Mouse (Mus musculus): ENCODE measurements around the gene Map2k7. TPM values are rescaled to one million over a fixed set of nuclear protein-coding genes. Genes with fewer than 3 reads are reported as not detected.
"Not testable (repeated sequence)": the region's sequence is repeated elsewhere in the genome, so short reads cannot be mapped to it uniquely, and the experiment has no call there.

Map2k7 gene
- polyA plus RNA-seq, 1 experiment: 18.7 TPM

DNA sequence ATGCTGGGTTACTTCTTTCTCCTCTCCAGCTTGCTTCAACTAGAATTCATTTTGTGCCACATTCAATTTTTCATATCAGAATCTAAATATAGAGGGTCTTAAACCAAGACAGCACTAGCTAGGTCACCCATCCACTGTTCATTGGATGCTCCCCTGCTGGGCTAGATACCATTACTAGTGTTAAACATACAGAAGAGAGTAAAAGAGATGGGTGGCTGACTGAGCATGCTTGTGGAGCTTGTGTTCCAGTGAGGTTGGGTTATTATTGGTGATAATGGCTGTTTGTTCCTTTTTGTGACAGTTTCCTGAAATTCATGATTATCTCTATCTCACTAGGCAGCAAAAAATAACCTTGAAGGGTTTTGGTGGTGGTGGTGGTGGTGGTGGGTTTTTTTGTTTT is 16.5 kb upstream of the Map2k7 start:
- no peak for DNase-seq (ENCODE audit: low read depth, low spot score)

DNA sequence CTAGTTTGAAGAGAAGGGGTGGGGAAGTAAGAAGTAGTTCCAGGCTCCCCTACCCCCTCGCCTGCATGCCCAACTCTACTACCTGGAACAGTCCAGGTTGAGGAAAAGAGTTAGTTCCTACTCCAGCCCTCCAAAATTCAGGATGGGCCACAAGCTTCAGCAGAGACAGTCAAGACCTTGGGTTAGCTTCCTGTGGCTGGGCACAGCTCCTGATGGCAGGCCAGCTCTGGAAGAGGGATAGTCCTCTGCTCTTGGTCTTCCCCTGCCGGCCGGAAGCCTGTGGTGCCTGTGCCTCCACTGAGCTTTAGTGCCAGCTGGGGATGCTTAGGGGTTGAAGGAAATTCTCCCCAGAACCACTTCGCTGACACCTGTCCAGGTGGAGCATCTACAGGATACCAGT is 12.2 kb upstream of the Map2k7 start:
- no peak for DNase-seq (ENCODE audit: low read depth, low spot score)
- WGBS: 43% methylated on average over 4 of the region's 4 CpGs

DNA sequence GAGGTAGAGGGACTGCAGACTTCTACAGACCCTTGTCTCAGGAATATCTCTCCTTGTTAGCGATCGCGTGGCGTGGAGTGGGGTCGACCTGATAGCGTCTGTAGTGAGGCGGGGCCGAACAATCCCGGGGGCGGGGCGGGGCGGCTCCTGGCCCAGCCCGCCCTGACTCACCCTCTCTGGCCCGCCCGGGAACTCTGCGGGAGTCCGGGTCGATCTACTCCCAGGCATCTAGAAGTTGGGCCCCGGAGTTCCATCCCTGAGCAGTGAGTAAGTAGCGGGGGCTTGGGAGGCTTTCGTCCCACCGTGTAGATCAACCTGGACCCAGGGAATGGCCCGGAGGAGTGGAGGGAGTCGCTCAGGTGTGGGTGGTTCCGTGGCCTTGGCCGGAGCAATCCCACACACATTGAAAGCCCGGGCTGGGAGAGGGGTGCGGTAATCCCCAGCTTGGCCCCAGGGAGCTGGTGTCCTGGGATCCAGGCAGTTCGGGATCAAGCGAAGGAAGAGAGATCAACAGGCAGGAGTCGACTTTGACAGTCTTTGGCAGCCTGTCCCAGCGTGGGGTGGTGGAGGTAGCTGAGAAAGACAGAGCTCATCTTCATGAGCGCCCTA is 11.7 kb upstream of the Map2k7 start, which contains the start of gene Lrrc8e:
TSS of gene Lrrc8e (plus strand) at position 89 of the 609 bp plus-strand sequence.
- WGBS: 3% methylated on average over 33 of the region's 33 CpGs
- DNase-seq (ENCODE audit: low read depth, low spot score): no peak

DNA sequence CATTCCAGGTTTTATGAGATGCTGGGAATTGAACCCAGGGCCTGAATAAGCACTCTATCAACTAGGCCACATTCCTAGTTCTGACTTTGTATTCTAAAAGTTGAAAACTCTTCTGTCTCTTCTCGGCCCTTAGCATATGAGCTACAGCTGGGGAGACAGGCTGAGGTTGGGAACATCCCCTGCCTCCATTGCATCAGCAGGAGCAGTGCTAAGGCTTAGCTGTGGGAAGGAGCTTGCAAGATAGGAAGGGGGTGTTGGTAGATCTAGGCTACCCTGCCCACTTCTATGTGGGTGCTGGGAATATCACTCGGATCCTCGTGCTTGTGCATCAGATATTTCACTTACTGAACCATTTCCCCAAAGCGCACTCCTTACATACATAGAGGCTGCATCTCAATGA is 10.6 kb upstream of the Map2k7 start:
- WGBS: 96% methylated on average over 4 of the region's 4 CpGs
- no peak for DNase-seq (ENCODE audit: low read depth, low spot score)

DNA sequence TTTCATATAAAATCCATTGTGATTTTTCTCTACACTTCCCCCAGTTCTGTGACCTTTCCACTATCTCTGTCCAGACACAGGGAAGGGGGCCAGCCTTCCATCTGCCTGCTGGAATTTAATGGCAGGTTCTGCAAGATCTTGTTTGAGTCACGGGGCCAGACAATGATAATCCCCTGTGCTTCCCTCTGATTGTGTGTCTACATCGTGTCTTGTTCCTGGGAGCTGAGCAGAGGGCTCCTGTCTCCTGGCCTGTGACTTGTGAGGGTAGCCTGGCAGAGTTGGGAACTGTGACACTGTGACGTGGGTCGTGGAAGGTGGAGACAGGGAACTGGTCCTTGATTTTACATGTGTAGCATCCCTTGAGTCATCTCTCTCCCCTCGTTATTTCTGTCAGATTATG is 8.8 kb upstream of the Map2k7 start:
- WGBS: 85% methylated on average over 5 of the region's 5 CpGs
- DNase-seq (ENCODE audit: low read depth, low spot score): no peak

DNA sequence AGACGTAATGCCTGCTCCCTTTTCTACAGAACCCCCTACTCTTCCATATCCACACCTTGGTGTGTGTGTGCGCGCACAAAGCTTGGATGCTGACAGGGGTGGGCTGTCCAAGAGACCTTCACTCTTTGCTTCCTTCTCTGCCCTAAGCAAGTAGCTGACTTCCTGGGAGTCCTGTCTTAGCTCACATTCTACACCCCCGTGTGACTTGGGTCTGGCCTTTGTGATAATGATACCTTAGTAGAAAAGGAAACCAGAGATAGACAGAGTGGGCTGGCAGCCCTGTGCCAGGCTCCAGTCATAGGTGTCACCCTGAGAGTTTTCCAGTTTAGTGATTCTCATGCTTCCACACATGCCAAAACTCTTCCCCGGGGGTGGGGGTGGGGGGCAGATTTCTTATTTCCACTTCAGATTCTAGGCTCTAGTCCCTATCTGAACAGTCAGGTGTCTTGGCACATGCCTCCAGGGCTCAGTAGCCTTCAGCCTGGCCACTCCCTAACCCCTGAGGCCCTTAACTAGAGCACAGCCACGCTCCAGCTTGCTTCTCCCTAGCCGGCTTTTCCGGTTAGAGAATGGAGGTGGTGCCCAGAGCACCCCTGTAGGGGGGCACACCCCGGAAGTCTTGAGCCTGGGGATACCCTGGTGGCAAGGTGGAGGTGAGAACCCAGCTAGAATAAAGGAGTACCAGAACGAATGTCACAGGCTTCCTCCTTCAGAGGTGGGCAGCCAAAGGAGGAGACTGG is 7.8 kb upstream of the Map2k7 start:
- no peak for DNase-seq (ENCODE audit: low read depth, low spot score)
- 45% methylated on average over 10 of the region's 10 CpGs for WGBS

DNA sequence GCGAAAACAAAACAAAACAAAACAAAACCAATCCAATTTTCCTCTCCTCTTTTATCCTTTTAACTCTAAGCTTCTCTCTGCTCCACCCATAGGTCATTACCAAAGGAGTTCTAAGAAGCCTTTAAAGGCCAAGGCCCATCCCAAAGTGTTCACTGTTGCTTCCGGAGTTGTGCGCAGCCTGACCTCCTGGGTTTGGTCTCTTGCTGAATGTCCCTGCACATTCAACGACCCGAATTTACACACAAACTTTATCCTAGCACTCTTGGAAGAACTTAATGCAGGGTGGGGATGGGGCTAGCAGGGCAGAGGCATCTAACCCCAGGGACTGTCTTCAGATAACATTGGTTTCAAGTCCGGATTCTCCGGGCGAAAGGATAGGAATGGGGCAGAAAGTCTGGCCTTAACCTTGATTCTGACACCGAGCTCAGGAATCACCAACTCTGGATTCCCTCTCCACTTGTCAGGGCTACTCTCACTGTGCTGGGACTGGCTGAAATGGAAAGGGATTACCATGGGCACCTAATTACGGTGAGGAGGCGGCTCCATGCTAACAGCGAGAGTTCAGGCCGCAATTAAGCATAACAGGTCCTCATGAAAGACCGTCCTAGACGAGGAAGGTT is 616 bp upstream of the Map2k7 start:
- 8% methylated on average over 15 of the region's 15 CpGs for WGBS
- DNase-seq (ENCODE audit: low read depth, low spot score): peak; percentile 42

DNA sequence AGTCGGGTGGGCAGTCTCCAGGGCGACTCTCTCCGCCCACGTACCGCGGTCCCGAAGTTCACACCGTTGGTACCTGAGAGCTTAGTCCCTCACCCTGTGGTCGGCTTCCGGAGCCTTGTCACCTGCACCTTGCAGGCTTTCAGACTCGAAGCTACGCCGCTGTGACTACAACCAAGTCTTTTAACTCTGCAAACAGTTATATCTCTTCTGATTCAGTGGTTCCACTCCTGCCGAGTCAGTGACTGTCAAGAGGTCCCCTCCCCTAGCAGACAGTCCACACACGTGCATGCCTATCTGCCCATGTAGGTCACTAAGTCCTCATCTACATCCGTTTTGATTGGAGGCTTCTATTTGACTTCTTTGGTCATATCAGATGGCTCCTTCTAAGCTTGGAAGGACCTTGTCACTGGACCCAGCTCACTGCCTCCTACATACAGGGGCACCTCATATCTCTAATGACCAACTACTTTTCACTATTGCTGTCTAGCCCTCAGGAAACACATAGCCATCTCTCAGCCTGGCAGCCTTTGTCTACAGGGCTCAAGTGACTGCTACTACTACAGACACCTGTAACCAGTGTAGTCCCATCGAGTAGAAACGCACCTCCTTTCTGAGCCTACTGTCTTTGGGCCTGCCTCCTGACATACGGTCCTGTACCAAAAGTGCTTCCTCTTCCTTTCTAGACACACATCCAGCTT is 802 bp downstream of the Map2k7 start:
- no peak for DNase-seq (ENCODE audit: low read depth, low spot score)
- 4% methylated on average over 19 of the region's 19 CpGs for WGBS

DNA sequence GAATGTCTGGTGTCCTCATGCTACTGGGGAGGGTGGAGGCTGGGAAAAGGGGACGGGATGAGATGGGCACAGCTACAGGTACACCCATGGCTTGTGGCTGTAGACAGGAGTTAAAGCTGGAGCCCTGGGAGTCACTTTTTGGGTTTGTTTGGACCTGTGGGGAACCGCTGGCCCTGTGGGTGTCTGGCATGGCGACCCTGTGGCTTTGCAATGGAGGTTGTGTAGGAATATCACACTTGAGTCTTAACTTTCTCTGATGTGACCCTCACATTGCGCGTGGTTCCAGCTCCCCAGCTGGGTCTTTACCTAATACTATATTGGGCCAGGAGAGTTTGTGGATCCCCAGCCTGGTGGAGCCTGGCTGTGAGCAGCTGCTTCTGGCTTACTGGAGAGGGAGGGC is 6.5 kb downstream of the Map2k7 start:
- DNase-seq (ENCODE audit: low read depth, low spot score): no peak
- 95% methylated on average over 5 of the region's 5 CpGs for WGBS

DNA sequence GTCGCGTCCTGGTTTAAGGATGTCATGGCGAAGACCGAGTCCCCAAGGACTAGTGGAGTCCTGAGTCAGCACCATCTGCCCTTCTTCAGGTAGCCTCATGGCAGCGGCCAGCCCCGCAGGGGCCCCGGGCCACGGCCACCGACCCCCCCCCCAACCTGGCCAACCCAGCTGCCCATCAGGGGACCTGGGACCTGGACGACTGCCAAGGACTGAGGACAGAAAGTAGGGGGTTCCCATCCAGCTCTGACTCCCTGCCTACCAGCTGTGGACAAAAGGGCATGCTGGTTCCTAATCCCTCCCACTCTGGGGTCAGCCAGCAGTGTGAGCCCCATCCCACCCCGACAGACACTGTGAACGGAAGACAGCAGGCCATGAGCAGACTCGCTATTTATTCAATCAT is 7.2 kb downstream of the Map2k7 start:
- 88% methylated on average over 13 of the region's 13 CpGs for WGBS

DNA sequence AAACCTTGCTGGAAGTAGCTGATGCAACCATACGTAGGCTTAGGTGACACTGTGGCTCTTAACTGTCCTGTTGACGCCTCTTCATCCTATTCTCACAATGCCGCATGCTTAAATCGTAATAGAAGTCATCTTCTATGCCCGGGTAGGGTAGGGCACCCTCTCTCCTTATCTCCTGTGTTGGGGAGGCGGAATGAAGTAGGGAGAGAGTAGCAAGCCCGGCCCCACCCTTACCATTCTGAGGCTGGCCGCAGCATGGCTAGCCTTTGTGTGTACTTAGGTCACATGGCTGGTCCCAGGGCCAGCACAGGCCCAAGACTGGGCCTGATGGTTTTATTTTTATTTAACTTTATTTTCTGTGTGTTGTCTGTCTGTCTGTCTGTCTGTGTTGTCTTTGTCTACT is 8.7 kb downstream of the Map2k7 start:
- no peak for DNase-seq (ENCODE audit: low read depth, low spot score)
- WGBS: 74% methylated on average over 8 of the region's 8 CpGs

More for the DNA sequence above, 7.2 kb downstream of the Map2k7 start:
- no peak for DNase-seq (ENCODE audit: low read depth, low spot score)

DNA sequence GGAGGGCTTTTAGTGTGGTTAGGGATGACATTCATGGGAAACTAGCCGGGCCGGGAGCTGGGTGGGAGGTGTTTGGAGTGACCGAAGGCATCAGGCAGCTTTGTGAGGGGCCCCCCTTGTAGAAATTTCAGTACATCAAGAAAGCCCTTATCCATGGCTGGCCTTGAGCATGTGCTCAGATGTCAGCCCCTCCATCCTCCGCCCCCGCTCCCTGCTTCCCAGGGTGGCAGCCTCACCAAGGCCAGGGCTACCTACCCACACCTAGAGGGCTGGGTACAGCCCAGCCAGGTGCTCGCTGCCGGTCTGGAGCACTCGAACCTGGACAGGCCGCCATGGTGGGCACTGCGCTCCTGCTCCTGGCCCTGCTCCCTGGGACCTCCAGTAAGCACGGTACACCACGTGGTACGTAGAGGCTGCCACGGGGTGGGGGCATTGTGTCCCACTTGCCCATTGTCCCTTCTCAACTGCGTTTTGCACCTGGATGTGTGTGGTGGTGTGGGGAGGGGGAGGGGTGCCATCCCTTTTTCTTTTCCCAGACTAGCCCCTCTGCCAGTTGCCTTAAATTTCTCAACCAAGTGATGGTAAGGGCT is 9.5 kb downstream of the Map2k7 start, which contains the start of gene Tgfbr3l:
TSS of gene Tgfbr3l (plus strand) at position 264 of the 590 bp plus-strand sequence.
- WGBS: 82% methylated on average over 15 of the region's 15 CpGs
- no peak for DNase-seq (ENCODE audit: low read depth, low spot score)

DNA sequence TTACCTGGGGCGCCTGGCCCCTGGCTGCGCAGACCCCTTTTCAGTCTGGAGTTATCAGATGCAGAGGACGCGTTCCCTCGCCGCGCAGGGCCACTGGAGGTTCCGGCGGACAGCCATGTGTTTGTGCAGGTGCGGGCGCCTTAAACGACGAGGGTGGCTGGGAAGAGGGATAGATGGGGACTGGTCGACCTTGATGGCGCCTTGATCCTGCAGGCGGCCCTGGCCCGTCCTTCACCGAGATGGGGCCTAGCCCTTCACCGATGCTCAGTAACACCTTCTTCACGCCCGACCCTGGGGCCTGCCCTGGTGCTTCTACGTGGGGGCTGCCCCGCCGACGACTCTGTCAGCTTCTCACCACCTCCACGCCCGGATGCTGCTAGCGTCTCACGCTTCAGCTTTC is 10.7 kb downstream of the Map2k7 start:
- WGBS: 56% methylated on average over 29 of the region's 29 CpGs
- no peak for DNase-seq (ENCODE audit: low read depth, low spot score)

DNA sequence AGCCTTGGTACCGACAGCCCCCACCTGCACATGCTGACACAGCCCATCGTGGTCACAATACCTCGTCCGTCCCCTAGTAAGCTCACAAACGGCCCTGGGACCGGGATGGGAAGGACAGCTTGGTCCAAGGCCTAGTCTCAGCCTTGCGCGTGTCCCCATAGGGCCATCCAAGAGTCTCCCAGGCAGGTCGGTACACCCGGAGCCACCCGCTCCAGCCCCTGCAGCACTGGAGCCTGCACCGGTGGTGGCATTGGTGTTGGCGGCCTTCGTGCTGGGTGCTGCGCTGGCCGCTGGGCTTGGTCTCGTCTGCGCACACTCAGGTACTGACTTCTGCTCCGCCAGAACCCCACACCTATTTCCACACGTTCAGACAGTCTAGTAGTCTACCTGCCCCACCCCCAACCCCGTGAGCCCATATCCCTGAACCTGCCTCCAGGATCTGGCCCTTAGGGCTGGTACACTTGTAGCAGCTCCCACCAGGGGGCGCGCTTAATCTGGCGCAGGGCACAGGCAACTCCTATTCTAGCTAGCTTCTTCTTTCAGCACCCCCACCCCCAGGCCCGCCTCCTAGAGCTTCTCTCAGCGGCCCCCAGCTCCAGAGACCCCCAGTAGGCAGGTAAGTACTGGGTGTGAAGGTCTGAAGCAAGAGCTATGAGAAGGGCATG is 11.9 kb downstream of the Map2k7 start:
- DNase-seq (ENCODE audit: low read depth, low spot score): no peak
- WGBS: 48% methylated on average over 26 of the region's 26 CpGs

DNA sequence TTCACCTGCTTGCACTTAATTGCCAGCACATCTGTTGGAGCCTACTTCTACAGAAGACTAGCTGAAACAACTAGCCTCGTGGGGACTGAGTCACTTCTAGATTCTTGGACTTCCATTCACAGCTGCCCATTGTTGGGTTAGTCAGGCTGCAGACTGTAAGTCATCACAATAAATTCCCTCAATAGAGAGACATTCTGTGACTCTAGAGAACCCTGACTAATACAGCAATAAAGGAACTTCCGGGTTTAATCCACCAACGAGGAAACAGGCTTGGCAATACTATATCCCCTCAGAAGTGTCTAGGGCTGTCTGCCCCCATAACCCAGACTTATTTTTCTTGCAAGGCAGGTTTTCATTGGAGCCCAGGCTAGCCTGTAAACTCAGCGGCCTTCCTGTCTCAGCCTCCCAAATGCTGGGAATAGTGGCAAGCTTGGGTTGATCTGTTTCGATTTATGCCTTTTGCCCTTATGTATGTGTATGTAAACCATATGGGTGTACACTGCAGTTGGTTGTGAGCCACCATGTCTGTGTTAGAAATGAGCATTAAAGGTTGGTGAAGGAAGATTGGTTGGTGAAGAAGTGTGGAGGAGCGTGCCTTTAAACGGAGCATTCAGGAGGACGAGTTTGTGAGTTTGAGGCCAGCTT is 13.7 kb downstream of the Map2k7 start:
- DNase-seq (ENCODE audit: low read depth, low spot score): no peak
- WGBS: 23% methylated on average over 8 of the region's 8 CpGs

DNA sequence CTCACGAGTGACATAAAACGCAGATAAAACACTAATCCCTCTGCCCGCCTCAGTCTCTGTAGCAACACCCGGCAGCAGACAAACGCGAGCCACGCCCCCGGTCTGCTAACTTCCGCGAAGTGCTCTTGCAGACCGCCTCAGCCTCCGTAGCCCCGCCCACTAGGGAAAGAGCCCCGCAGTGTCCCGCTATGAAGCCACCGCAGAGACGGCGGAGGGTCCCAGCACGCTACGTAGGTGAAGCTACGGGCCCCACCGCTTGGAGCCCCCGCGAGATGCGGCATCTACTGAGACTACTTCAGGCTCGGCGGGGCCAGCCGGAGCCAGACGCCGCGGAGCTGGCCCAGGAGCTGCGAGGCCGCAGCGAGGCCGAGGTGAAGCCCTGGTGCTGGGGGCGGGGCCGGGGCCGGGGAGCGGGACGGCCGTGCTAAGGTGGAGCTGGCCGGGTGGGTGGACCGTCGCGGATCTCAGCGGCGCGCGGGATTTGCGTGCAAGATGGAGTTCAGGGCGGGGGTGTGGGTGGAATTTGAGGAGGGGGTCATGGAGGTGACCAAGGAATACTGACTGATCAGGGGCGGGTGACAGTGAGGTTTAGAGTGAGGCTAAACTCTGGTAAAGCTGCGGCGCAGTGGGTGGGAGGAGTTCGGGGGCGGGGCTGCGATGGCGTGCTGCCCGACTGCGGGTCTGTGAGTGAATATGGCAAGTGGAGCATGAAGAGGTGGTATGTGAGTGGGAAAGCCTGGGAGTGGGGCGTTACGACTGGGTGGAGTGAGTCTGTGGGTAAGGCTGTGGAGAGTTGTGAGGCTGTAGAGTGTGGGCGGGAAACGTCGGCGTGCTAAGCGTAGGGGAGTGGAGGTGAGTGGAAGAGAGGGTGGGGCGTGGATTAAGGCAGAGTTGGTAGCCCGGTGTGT is 14.6 kb downstream of the Map2k7 start, which contains the start of gene Snapc2:
TSS of gene Snapc2 (plus strand) at position 147 of the 908 bp plus-strand sequence.
- under 1% methylated on average over 69 of the region's 69 CpGs for WGBS
- peak; percentile 96 for DNase-seq (ENCODE audit: low read depth, low spot score)

DNA sequence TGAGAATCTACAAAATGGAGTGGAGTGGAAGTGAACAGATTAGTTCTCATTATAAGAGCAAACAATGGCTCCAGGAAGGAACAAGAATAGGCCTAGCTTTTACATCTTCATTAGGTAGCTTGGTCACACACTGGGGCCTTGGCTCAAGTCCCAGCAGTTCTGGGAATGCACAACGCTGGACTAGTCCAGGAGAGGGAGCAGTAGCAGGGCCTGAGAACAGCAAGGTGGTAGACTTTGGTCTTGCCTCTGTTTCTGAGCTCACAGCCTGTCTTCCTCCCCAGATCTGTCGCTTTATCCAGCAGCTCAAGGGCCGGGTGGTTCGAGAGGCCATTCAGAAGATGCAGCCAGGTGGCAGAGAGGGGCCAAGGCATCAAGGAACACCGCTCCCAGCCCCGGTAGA is 15.5 kb downstream of the Map2k7 start:
- WGBS: 42% methylated on average over 6 of the region's 6 CpGs
- DNase-seq (ENCODE audit: low read depth, low spot score): no peak

DNA sequence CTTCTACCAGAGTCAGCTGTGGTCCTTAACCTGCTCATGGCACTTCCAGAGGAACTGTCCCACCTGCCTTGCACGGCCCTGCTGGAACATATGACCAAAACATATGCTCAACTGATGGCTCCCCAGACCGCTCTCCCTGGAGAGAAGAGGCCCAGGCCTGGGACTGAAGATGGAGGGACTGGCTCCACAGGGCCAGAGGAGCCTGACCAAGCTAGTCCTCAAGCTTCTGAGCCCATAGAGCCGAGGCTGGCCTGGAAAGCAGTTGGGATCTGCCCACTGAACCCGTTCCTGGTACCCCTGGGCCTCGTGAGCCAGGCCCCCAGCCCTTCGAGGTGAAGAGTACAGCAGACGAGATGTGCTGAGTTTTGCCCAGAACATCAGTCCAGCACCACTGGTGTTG is 16.9 kb downstream of the Map2k7 start:
- DNase-seq (ENCODE audit: low read depth, low spot score): not testable (repeated sequence)
- WGBS: 87% methylated on average over 7 of the region's 7 CpGs

Data from large intestine, adult 2 months (tissue).